Mouse (Mus musculus): ENCODE measurements around the gene Pla2r1. TPM values are rescaled to one million over a fixed set of nuclear protein-coding genes. Genes with fewer than 3 reads are reported as not detected.

The Pla2r1 gene
- 0.88 and 1.6 TPM in 2 replicates for polyA plus RNA-seq (2015; fragmentation: Nextera tagmentation; extraction: Ambion mirVana)

DNA sequence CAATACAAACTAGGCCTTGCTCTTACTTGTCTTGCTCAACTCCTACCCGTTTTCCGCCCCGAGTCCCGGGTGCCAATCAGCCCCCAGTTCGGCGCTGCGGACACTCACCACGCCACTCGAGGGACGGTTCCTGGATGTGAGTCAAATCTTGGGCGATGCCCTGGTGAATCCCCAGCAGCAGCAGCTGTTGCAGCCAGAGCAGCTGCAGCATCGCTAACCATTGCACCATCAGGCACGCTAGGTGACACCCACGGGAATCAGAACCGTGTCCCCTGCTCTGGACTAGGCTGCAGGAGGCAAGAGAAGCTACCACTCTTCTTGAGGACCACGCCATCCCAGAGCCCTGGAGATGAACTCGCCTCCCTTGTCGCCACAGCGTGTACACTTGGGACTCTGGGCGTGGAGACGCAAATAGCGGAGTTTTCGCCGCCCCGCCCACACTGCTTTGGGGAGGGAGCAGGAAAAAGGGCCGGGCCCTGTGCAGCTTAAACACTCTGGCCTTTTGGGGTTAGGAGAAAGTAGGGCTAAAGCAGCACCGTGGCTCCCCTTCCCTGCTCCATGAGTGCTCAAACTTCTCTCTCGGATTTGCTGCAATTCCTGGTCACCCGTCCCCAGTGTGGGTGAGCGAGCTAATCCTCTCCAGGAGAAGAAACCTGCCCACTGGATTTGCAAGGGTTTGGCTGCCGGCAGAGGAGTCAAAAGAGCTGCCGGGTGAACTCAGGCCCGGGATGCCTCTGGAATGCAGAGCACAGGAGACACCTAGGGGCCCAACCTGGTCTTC, at the start of gene Pla2r1:
TSS of gene Pla2r1 (minus strand) at position 407 of the 781 bp plus-strand sequence.

DNA sequence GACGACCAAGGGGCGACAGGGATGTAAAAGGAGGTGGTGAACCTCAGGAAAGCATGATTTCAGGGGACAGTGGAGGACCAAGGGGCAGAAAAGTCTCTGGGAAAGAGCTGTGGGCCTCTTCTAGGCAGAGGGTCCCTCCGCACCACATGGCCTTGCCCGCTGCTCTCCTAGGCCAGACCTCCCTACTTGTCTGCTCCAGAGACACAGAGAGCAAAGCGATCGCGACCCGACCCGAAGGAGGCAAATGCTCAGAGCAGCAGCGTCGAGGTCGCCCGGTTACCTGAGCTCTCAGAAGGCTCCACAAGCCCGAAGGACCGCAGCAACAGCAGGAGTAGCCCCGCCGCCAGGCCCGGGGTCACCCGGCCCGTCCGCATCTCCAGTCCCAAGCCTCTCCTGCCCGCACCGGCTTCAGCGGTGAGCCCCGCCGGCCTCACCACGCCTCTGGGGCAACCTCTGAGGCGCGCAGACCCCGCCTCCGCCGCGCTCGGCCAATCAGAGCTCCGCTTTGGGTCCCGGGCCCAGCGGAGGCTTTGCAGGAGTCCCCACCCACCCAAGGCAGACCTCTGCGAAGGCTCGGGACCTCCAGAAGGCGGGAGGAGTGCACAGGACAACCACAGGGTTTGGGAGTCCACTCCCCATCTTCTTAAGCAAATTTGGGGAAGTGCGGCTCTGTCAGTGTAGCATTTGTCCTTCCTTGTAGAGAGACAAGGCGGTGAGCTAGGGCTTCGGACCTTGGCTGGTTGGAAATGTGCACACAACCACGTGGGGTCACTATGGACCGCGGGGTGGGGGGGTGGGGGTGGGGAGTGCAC, 170.0 kb downstream of the Pla2r1 start, which contains the start of gene Ly75:
TSS of gene Ly75 (minus strand) at position 446 of the 812 bp plus-strand sequence.

Other genes starting within 250 kb of the Pla2r1 start
- gene Ly75, start 170.0 kb downstream of the Pla2r1 start, polyA plus RNA-seq (2015; fragmentation: Nextera tagmentation; extraction: Ambion mirVana), result 0.28 and 0.38 TPM in 2 replicates
- 0.22 TPM in 1 of 2 replicates, not detected in the other for gene Itgb6, start 169.3 kb upstream of the Pla2r1 start, polyA plus RNA-seq (2015; fragmentation: Nextera tagmentation; extraction: Ambion mirVana)

Data from adrenal gland, postnatal 0 days (tissue).